Mouse (Mus musculus) heart, embryonic 16.5 days (tissue): ENCODE measurements around the gene Stoml1. TPM values are rescaled to one million over a fixed set of nuclear protein-coding genes. Genes with fewer than 3 reads are reported as not detected.
"Not testable (repeated sequence)": the region's sequence is repeated elsewhere in the genome, so short reads cannot be mapped to it uniquely, and the experiment has no call there.

Source experiments
- ATAC-seq: fragments of 200-750 bp; cut with Nextera tagmentation; replicated peaks from 2 replicates; pipeline ENCODE4 v1.8.0; 2017; ENCODE audit warnings: moderate number of reproducible peaks; ENCODE audit not compliant: insufficient read depth, low FRiP score; ENCODE audit errors: extremely low read depth
- H3K27ac ChIP-seq: fragments of 300-500 bp; sonication (generic); 2 replicates; pipeline ENCODE4 v1.5.1; 2014; ENCODE audit warnings: mild to moderate bottlenecking, low read length, control low read depth, moderate library complexity
- H3K27me3 ChIP-seq: fragments of 300-500 bp; sonication (generic); 2 replicates; pipeline ENCODE4 v1.6.1; 2014; ENCODE audit warnings: low read length, mixed read lengths; ENCODE audit not compliant: control insufficient read depth, insufficient read depth
- H3K36me3 ChIP-seq: fragments of 300-500 bp; sonication (generic); 2 replicates; pipeline ENCODE4 v1.6.1; 2014; ENCODE audit not compliant: control insufficient read depth, insufficient read depth
- H3K4me1 ChIP-seq: fragments of 300-500 bp; sonication (generic); 2 replicates; pipeline ENCODE4 v1.6.1; 2014; ENCODE audit warnings: low read length, mixed read lengths; ENCODE audit not compliant: control insufficient read depth, insufficient read depth
- H3K4me2 ChIP-seq: fragments of 300-500 bp; sonication (generic); 2 replicates; pipeline ENCODE4 v1.6.1; 2014; ENCODE audit warnings: low read depth, mild to moderate bottlenecking, control low read depth, low read length
- H3K4me3 ChIP-seq: fragments of 300-500 bp; sonication (generic); 2 replicates; pipeline ENCODE4 v1.5.1; 2014; ENCODE audit warnings: mild to moderate bottlenecking, control low read depth, low read length
- H3K9ac ChIP-seq: fragments of 300-500 bp; sonication (generic); 2 replicates; pipeline ENCODE4 v1.6.1; 2014; ENCODE audit warnings: low read length, control low read depth
- H3K9me3 ChIP-seq: fragments of 300-500 bp; sonication (generic); replicated peaks from 2 replicates; pipeline ENCODE4 v1.6.1; 2016; ENCODE audit warnings: low read length; ENCODE audit not compliant: control insufficient read depth
- WGBS: fragments of 180-500 bp; shearing (Covaris S2); extraction: QIAGEN DNeasy Blood & Tissue Kit; methylation state at CpG from one replicate; pipeline ENCODE4 v1.1.7; 2014; 5-methylcytosine and 5-hydroxymethylcytosine counted together
- polyA plus RNA-seq: library from polyadenylated mRNA; unstranded; fragments of >200 nt; fragmentation: Nextera tagmentation; extraction: Ambion mirVana; gene quantifications from 2 replicates; pipeline ENCODE4 v1.2.1, GENCODE M21; 2015

The Stoml1 gene
- polyA plus RNA-seq, 1 experiment from 2014 or later: 28.2 TPM

DNA sequence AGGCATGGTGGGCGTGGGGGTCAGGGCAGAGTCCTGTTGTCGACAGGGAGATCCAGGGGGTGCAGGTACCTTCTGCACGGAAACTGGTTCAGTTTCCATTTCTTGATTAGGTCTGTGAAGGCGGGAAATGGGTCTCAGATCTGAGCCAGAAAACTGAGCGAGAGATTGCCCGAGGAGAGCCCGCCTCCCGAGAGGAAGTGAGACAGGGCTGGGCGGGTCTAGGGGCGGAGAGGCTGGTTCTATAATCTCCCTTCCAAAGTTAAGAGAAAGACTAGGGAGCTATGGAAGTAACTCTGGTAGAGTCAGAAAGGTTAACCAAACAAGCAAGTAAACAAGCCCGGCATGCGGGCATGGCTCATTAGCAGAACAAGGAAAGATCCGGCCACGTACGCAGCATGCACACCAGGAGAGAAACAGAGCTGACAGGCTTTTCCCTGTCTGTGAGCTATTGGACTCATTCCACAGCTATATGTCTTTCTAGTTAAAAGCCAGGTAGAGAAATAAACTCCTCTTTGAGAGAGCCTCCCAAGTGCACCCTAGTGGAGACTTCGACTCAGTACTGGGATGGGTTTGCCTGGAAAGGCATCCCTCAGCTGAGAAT is 3.3 kb upstream of the Stoml1 start, which contains the start of gene Pml:
Gene Pml (minus strand): TSS at position 195 of the 601 bp plus-strand sequence.
- H3K9ac ChIP-seq: peak within 1 kb of the TSS; percentile 82
- peak within 1 kb of the TSS; percentile 92 for H3K27ac ChIP-seq
- H3K4me2 ChIP-seq: peak within 1 kb of the TSS; percentile 72
- H3K4me3 ChIP-seq: peak within 1 kb of the TSS; percentile 72
- peaks cover 40% of the 10 kb centered on the region for H3K4me1 ChIP-seq
- H3K9me3 ChIP-seq: no peaks in the 10 kb centered on the region
- 0 out of 2 replicates have a peak, but pooled peaks cover 2% of the 10 kb centered on the region for H3K36me3 ChIP-seq
- peak; percentile 58 for ATAC-seq
- no peaks in the 10 kb centered on the region for H3K27me3 ChIP-seq
- WGBS: under 1% methylated on average over 16 of the region's 16 CpGs

- Histone ChIP-seq H3K27ac (peak overlapping the region; percentile 92), H3K4me3 (peak overlapping the region; percentile 72), H3K9me3 (no peaks in the 10 kb centered on the region), H3K4me2 (peak overlapping the region; percentile 72), H3K4me1 (peaks cover 40% of the 10 kb centered on the region), H3K36me3 (0 out of 2 replicates have a peak, but pooled peaks cover 2% of the 10 kb centered on the region), H3K9ac (peak overlapping the region; percentile 82), H3K27me3 (no peaks in the 10 kb centered on the region)
- no peak for ATAC-seq
- 62% methylated on average over 8 of the region's 8 CpGs for WGBS
Observed at GRCm38 (mm10) chr9:58250322-58250721, 2.6 kb upstream of the Stoml1 start.

- not testable (repeated sequence) for H3K9me3 ChIP-seq, H3K27me3 ChIP-seq, H3K36me3 ChIP-seq, ATAC-seq, H3K4me2 ChIP-seq, H3K4me3 ChIP-seq
- WGBS: 100% methylated on average over 1 of the region's 1 CpGs
- H3K27ac ChIP-seq: peak overlapping the region; percentile 92
- H3K9ac ChIP-seq: peak overlapping the region; percentile 82
- peaks cover 40% of the 10 kb centered on the region for H3K4me1 ChIP-seq
Observed at GRCm38 (mm10) chr9:58250730-58251129, 2.2 kb upstream of the Stoml1 start.

DNA sequence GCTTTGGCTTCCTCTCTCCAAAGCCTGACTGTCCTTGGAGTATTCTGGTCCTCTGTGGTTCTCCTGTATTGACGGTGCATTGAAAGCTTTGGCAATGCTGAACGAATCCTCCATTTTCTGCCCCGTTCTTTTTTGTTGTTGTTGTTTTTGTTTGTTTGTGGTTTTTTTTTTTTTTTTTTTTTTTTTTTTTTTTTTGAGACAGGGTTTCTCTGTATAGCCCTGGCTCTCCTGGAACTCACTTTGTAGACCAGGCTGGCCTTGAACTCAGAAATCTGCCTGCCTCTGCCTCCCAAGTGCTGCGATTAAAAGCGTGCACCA is 800 bp downstream of the Stoml1 start:
- not testable (repeated sequence) for H3K36me3 ChIP-seq, H3K27me3 ChIP-seq, H3K9me3 ChIP-seq, ATAC-seq
- Histone ChIP-seq H3K4me1 (peaks cover 17% of the 10 kb centered on the region), H3K27ac (peak overlapping the region; percentile 86), H3K9ac (peak overlapping the region; percentile 93), H3K4me2 (peak overlapping the region; percentile 90), H3K4me3 (peak overlapping the region; percentile 94)
- 58% methylated on average over 5 of the region's 5 CpGs for WGBS

GRCm38 (mm10) chr9:58255105-58255504 is 2.1 kb downstream of the Stoml1 start:
- peaks cover 13% of the 10 kb centered on the region for H3K4me1 ChIP-seq
- no peaks in the 10 kb centered on the region for H3K9me3 ChIP-seq
- H3K36me3 ChIP-seq: peaks cover 9% of the 10 kb centered on the region
- 54% methylated on average over 2 of the region's 2 CpGs for WGBS
- no peak overlapping the region for H3K4me3 ChIP-seq
- H3K9ac ChIP-seq: no peak overlapping the region
- H3K27ac ChIP-seq: no peak overlapping the region
- no peak for ATAC-seq
- H3K27me3 ChIP-seq: no peaks in the 10 kb centered on the region
- no peak overlapping the region for H3K4me2 ChIP-seq

- ATAC-seq: no peak
- WGBS: 86% methylated on average over 10 of the region's 10 CpGs
- peaks cover 12% of the 10 kb centered on the region for H3K36me3 ChIP-seq
- no peak overlapping the region for H3K4me3 ChIP-seq
- H3K4me2 ChIP-seq: no peak overlapping the region
- H3K4me1 ChIP-seq: peaks cover 9% of the 10 kb centered on the region
- H3K27me3 ChIP-seq: no peaks in the 10 kb centered on the region
- H3K27ac ChIP-seq: no peak overlapping the region
- no peak overlapping the region for H3K9ac ChIP-seq
- no peaks in the 10 kb centered on the region for H3K9me3 ChIP-seq
Observed at GRCm38 (mm10) chr9:58255704-58256685, 3.0 kb downstream of the Stoml1 start.

DNA sequence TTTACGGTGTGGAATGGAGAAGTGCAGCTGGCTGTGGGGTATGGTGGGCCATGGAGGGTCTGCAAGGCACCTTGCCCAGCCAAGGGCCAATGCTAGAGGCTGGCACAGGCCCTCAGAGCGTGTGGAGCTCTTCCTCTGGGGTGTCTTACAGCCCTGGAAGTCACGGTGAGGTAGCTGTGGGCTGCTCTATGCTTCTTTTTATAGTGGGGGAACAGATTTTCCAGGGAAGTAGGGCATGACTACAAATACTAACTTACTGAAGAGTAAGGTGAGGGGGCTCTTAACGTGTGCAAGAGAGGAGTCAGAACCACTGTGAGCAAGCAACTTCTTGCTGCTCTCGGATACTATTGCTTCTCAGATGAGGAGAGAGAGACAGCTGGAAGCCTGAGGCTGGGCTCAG is 9.5 kb downstream of the Stoml1 start:
- ATAC-seq: no peak
- no peak overlapping the region for H3K4me3 ChIP-seq
- 92% methylated on average over 5 of the region's 5 CpGs for WGBS
- no peak overlapping the region for H3K27ac ChIP-seq
- no peak overlapping the region for H3K9ac ChIP-seq
- H3K4me1 ChIP-seq: peaks cover 9% of the 10 kb centered on the region
- peaks cover 21% of the 10 kb centered on the region for H3K36me3 ChIP-seq
- no peaks in the 10 kb centered on the region for H3K9me3 ChIP-seq
- no peak overlapping the region for H3K4me2 ChIP-seq
- no peaks in the 10 kb centered on the region for H3K27me3 ChIP-seq

GRCm38 (mm10) chr9:58265368-58265767 is 12.4 kb downstream of the Stoml1 start:
- Histone ChIP-seq H3K36me3 (peaks cover 15% of the 10 kb centered on the region), H3K9me3 (no peaks in the 10 kb centered on the region), H3K4me3 (no peak overlapping the region), H3K9ac (no peak overlapping the region), H3K27me3 (no peaks in the 10 kb centered on the region), H3K4me1 (peaks cover 9% of the 10 kb centered on the region), H3K27ac (no peak overlapping the region), H3K4me2 (no peak overlapping the region)
- WGBS: 59% methylated on average over 3 of the region's 3 CpGs
- no peak for ATAC-seq

GRCm38 (mm10) chr9:58266571-58267011 is 13.6 kb downstream of the Stoml1 start:
- Histone ChIP-seq H3K4me1 (peaks cover 9% of the 10 kb centered on the region), H3K4me2 (no peak overlapping the region), H3K27me3 (no peaks in the 10 kb centered on the region), H3K36me3 (peaks cover 11% of the 10 kb centered on the region), H3K9ac (no peak overlapping the region), H3K4me3 (no peak overlapping the region), H3K9me3 (no peaks in the 10 kb centered on the region), H3K27ac (peak overlapping the region; percentile 70)
- ATAC-seq: no peak
- 15% methylated on average over 4 of the region's 4 CpGs for WGBS
